Mouse (Mus musculus): ENCODE results near the gene Arpc1a. TPM values are rescaled to one million over a fixed set of nuclear protein-coding genes. Genes with fewer than 3 reads are reported as not detected.
"Not testable (repeated sequence)": the region's sequence is repeated elsewhere in the genome, so short reads cannot be mapped to it uniquely, and the experiment has no call there.

Gene Arpc1a
- 120 and 121 TPM in 2 replicates for polyA plus RNA-seq (2016; fragmentation: Nextera tagmentation; extraction: Ambion mirVana)

- H3K9me3 ChIP-seq = no peaks in the 10 kb centered on the region
- no peaks in the 10 kb centered on the region for H3K27me3 ChIP-seq (ENCODE audit: poor library complexity, severe bottlenecking)
- H3K4me1 ChIP-seq = peaks cover 11% of the 10 kb centered on the region
- H3K27ac ChIP-seq = peak within 1 kb of the TSS; percentile 88
- WGBS = under 1% methylated on average over 54 of the region's 54 CpGs
- peak; percentile 92 for DNase-seq (ENCODE audit: extremely low spot score, low spot score)
- peaks cover 32% of the 10 kb centered on the region for H3K36me3 ChIP-seq (replicated peaks)
- H3K4me3 ChIP-seq = peak within 1 kb of the TSS; percentile 71
Observed at GRCm38 (mm10) chr5:145083632-145084451, at the start of gene Arpc1a, which contains the start of gene Kpna7. Gene Arpc1a (plus strand): TSS chr5:145083830. Gene Kpna7 (minus strand): TSS chr5:145084030.

GRCm38 (mm10) chr5:145041628-145042027, 42.0 kb upstream of the Arpc1a start:
- no peaks in the 10 kb centered on the region for H3K4me1 ChIP-seq
- WGBS = 51% methylated on average over 4 of the region's 4 CpGs
- H3K4me3 ChIP-seq = no peak overlapping the region
- no peaks in the 10 kb centered on the region for H3K36me3 ChIP-seq (replicated peaks)
- no peak for DNase-seq (ENCODE audit: extremely low spot score, low spot score)
- H3K27ac ChIP-seq = no peak overlapping the region
- H3K27me3 ChIP-seq (ENCODE audit: poor library complexity, severe bottlenecking) = no peaks in the 10 kb centered on the region
- H3K9me3 ChIP-seq = no peaks in the 10 kb centered on the region

GRCm38 (mm10) chr5:145042690-145043089, 40.9 kb upstream of the Arpc1a start, which contains the start of gene 1700018F24Rik:
Gene 1700018F24Rik (plus strand): TSS chr5:145042990.
- H3K27me3 ChIP-seq (ENCODE audit: poor library complexity, severe bottlenecking); H3K27ac ChIP-seq; DNase-seq (ENCODE audit: extremely low spot score, low spot score); H3K4me1 ChIP-seq; H3K4me3 ChIP-seq; H3K9me3 ChIP-seq; H3K36me3 ChIP-seq (replicated peaks): not testable (repeated sequence)
- WGBS = 83% methylated on average over 3 of the region's 3 CpGs

DNA sequence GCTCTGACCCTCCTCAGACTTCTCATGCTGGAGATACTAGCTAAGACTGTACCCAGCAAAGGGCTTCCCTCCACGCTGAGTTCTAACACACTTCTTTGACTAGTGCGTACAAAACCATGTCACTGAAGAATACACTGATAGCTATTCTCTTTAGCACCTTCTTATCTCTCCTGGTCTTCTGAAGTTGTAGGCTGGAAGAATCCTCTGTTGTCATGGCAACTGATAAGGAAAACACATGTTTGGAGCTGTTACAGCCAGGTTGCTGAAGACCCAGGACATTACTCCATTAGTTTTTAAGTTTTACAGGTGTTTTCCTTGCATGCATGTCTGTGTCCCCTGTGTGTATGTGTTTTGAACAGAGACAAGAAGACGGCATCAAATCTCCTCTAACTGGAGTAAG, 29.4 kb upstream of the Arpc1a start:
- H3K4me3 ChIP-seq = not testable (repeated sequence)
- 94% methylated on average over 3 of the region's 3 CpGs for WGBS

GRCm38 (mm10) chr5:145057907-145058306, 25.7 kb upstream of the Arpc1a start:
- H3K4me3 ChIP-seq = no peak overlapping the region
- WGBS = 87% methylated on average over 8 of the region's 8 CpGs
- no peak overlapping the region for H3K27ac ChIP-seq
- H3K36me3 ChIP-seq (replicated peaks) = no peaks in the 10 kb centered on the region
- DNase-seq (ENCODE audit: extremely low spot score, low spot score) = peak; percentile 7
- H3K27me3 ChIP-seq (ENCODE audit: poor library complexity, severe bottlenecking) = no peaks in the 10 kb centered on the region
- no peaks in the 10 kb centered on the region; the same call in 1 of the 2 replicates for H3K4me1 ChIP-seq
- no peaks in the 10 kb centered on the region for H3K9me3 ChIP-seq

More for the DNA sequence above, 29.4 kb upstream of the Arpc1a start:
- H3K27me3 ChIP-seq (ENCODE audit: poor library complexity, severe bottlenecking); DNase-seq (ENCODE audit: extremely low spot score, low spot score); H3K27ac ChIP-seq; H3K36me3 ChIP-seq (replicated peaks); H3K9me3 ChIP-seq; H3K4me1 ChIP-seq: not testable (repeated sequence)

DNA sequence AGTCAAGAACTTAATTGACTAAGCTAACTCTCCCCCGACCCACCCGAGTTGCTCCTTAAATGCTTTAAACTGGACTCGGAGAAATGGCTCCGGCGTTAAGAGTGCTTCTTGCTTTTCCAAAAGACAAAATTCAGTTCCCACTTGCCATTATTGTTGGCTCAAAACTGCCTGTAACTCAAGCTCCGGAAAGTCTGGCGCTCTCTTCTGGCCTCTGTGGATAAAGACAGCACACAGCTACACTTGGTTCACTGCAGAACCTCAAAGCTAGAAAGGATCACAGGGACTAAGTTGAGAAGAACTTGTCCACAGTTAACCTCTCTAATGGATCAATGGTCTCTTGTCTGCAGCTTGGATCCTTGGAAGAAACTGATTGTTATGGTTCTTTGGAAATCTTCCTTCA, 24.9 kb upstream of the Arpc1a start:
- H3K36me3 ChIP-seq (replicated peaks) = no peaks in the 10 kb centered on the region
- no peaks in the 10 kb centered on the region for H3K9me3 ChIP-seq
- DNase-seq (ENCODE audit: extremely low spot score, low spot score) = peak; percentile 5
- WGBS = 85% methylated on average over 7 of the region's 7 CpGs
- H3K4me1 ChIP-seq = no peaks in the 10 kb centered on the region; the same call in 1 of the 2 replicates
- no peak overlapping the region for H3K27ac ChIP-seq
- no peak overlapping the region for H3K4me3 ChIP-seq
- H3K27me3 ChIP-seq (ENCODE audit: poor library complexity, severe bottlenecking) = no peaks in the 10 kb centered on the region

DNA sequence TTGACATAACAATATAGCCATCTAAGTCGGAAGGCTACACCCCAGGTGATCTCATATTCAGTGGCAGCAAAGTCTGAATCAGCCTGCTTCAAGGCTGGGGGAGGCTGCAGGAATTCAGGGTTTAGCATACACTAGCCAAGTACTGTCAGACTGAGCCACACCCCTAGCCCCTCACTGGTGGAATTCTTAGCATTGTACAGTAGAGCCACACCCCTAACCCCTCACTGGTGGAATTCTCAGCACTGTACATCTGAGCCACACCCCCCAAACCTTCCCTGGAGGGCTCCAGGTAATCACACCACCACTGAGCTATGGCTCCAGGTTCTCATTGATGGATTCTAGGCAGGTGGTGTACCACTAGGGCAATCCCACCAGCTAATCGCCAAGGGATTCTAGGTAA, 24.1 kb upstream of the Arpc1a start:
- 74% methylated on average over 2 of the region's 2 CpGs for WGBS
- Histone ChIP-seq H3K27ac (no peak overlapping the region), H3K27me3 (ENCODE audit: poor library complexity, severe bottlenecking) (no peaks in the 10 kb centered on the region), H3K36me3 (replicated peaks) (no peaks in the 10 kb centered on the region), H3K4me3 (no peak overlapping the region), H3K9me3 (no peaks in the 10 kb centered on the region), H3K4me1 (no peaks in the 10 kb centered on the region; the same call in 1 of the 2 replicates)
- peak; percentile 7 for DNase-seq (ENCODE audit: extremely low spot score, low spot score)

DNA sequence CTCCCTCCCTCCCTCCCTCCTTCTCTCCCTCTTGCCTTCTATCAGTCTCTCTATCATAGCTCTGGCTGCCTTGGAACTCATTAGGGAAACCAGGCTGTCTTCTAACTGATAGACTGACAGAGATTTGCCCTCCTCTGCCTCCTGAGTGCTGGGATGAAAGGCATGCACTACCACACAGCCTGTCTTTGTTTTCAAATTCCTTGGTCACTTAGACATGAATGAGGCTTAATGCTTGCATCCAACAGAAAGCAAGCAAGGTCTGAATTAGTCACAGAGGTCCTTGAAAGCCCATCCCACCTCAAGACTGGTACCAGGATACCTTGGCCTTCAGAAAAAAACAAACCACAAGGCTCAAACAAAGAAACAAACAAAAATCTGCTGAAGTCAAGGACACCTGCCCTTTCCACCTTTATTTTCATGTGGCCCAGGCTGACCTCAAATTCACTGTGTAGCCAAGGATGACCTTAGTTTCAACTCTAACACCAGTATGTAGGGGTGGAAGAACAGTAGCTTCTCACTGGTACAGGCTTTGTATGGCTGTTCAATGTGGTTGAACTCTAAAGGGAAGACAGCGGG, 18.8 kb upstream of the Arpc1a start:
- H3K27ac ChIP-seq = no peak overlapping the region
- DNase-seq (ENCODE audit: extremely low spot score, low spot score) = no peak
- H3K4me3 ChIP-seq = no peak overlapping the region
- no peaks in the 10 kb centered on the region for H3K4me1 ChIP-seq
- WGBS = 88% methylated on average over 1 of the region's 1 CpGs
- H3K36me3 ChIP-seq (replicated peaks) = no peaks in the 10 kb centered on the region
- H3K9me3 ChIP-seq = no peaks in the 10 kb centered on the region
- H3K27me3 ChIP-seq (ENCODE audit: poor library complexity, severe bottlenecking) = no peaks in the 10 kb centered on the region

GRCm38 (mm10) chr5:145068863-145069262, 14.8 kb upstream of the Arpc1a start:
- H3K9me3 ChIP-seq = no peaks in the 10 kb centered on the region
- 71% methylated on average over 3 of the region's 3 CpGs for WGBS
- no peak overlapping the region for H3K4me3 ChIP-seq
- H3K27ac ChIP-seq = no peak overlapping the region
- H3K27me3 ChIP-seq (ENCODE audit: poor library complexity, severe bottlenecking) = no peaks in the 10 kb centered on the region
- no peaks in the 10 kb centered on the region for H3K4me1 ChIP-seq
- DNase-seq (ENCODE audit: extremely low spot score, low spot score) = no peak
- no peaks in the 10 kb centered on the region for H3K36me3 ChIP-seq (replicated peaks)

DNA sequence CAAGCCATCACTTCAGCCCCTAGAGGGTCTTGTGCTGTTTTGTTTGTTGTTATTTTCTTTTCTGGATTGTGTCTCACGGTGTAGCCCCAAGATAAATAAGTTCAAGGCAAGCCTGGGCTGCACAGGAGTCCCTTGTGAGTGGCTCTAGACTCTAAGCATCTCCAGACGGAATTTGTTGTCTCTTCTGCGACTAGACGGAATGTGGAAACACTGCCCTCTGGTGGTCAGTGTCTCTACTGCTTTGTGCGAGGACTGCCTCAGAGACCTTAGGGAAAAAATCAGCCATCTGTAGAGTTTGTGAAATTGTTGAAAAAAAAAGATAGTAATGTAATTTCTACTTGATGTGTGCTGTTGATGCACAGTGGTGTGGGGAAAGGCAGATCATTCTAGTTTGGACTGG, 13.9 kb upstream of the Arpc1a start:
- Histone ChIP-seq H3K4me1 (no peaks in the 10 kb centered on the region), H3K27ac (no peak overlapping the region), H3K27me3 (ENCODE audit: poor library complexity, severe bottlenecking) (no peaks in the 10 kb centered on the region), H3K9me3 (no peaks in the 10 kb centered on the region), H3K4me3 (no peak overlapping the region), H3K36me3 (replicated peaks) (no peaks in the 10 kb centered on the region)
- WGBS = under 1% methylated on average over 5 of the region's 5 CpGs
- peak; percentile 73 for DNase-seq (ENCODE audit: extremely low spot score, low spot score)

- no peak overlapping the region for H3K27ac ChIP-seq
- DNase-seq (ENCODE audit: extremely low spot score, low spot score) = no peak
- H3K9me3 ChIP-seq = no peaks in the 10 kb centered on the region
- 57% methylated on average over 6 of the region's 6 CpGs for WGBS
- no peak overlapping the region for H3K4me3 ChIP-seq
- H3K27me3 ChIP-seq (ENCODE audit: poor library complexity, severe bottlenecking) = no peaks in the 10 kb centered on the region
- no peaks in the 10 kb centered on the region for H3K4me1 ChIP-seq
- no peaks in the 10 kb centered on the region for H3K36me3 ChIP-seq (replicated peaks)
Observed at GRCm38 (mm10) chr5:145071342-145071741, 12.3 kb upstream of the Arpc1a start.

DNA sequence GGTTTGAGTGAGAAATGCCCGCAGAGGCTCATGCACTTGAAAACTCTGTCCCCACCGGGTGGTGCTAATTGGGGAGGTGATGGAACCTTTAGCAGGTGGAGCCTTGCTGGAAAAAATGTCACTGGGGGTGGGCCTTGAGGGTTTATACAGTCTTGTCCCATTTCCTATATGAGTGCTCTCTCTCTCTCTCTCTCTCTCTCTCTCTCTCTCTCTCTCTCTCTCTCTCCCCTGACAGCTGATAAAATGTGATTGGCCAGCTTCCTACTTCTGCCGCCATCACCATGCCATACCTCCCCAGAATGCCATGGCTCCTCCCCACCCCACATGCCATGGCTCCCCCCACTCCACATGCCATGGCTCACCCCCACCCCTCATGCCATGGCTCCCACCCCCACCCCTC, 8.5 kb upstream of the Arpc1a start:
- WGBS = 74% methylated on average over 3 of the region's 3 CpGs
- no peak for DNase-seq (ENCODE audit: extremely low spot score, low spot score)
- no peaks in the 10 kb centered on the region for H3K4me1 ChIP-seq
- H3K27ac ChIP-seq = no peak overlapping the region
- no peak overlapping the region for H3K4me3 ChIP-seq
- H3K27me3 ChIP-seq (ENCODE audit: poor library complexity, severe bottlenecking) = no peaks in the 10 kb centered on the region
- no peaks in the 10 kb centered on the region for H3K36me3 ChIP-seq (replicated peaks)
- H3K9me3 ChIP-seq = no peaks in the 10 kb centered on the region

All from forebrain, embryonic 10.5 days (tissue).